Mouse (Mus musculus): ENCODE data around the gene Gm5458.
"Not testable (repeated sequence)": the region's sequence is repeated elsewhere in the genome, so short reads cannot be mapped to it uniquely, and the experiment has no call there.

The Gm5458 gene

GRCm38 (mm10) chr14:19602481-19602880 lies at the start of gene Gm5458:
Gm5458 (minus strand) TSS chr14:19602581.
- not testable (repeated sequence) for DNase-seq (ENCODE audit: low spot score)

DNA sequence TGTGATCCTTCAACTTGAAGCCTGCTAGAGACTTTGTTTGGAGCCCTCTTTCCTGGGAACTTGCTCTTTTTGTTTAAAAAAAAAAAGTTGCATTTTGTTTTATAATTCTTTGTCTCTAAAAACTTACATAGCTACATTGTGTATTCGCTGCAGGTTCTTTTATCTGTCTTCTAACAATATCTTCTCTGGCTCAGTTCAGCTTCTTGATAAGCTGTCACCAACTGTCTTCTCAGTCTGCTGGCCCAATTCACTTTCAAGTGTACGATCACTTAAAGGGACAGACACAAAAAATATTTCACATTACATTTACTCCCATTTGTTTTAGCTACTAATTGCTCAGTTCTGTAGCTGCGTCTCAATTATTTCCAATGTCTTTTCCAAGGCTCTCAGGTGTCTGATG lies 43.9 kb upstream of the Gm5458 start:
- no peak for DNase-seq (ENCODE audit: low spot score)

DNA sequence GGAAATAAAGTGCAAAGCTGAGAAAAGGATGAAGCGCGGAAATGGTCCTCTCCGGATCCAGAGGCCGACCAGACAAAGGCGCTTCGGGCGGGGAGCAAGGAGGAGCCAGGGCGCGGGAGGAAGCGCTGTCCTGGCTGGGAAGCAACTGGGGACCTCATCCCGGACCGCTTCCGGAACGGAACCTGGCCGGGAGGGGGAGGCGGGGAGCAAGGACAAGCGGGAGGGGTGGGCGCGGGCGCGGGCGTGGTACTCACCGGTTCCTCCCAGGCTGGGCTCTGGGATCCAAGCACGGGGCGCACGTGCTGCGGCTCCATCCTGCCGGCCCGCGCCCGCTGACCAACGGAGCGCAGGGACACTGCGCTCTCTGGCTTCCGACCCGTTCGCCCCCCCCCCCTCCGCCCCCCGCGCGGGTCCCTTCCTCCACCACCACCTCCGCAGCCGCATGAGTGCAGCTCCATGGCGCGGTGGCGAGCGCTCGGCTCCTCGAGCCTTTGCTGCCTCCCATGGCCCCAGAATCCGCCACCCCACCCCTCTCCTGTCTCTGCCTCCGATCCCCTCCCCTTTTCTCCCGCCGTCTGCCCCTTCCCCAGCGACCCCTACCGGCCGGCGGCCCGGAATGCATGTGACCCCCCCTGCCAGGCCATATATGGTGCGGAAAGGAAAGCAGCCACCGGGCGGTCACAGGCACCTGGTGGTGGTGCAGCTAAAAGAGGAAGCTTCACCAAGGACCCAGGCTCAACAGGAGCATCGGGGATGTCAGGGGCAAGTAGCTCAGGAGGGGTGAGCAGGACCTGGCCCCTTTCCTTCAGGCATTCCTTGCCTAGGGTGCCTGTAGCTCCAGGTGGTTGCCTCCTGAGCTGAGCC lies 17.3 kb downstream of the Gm5458 start, which contains the start of gene Gm2237:
Gm2237 (minus strand) TSS at position 332 of the 864 bp plus-strand sequence.
- DNase-seq (ENCODE audit: low spot score), result not testable (repeated sequence)

- not testable (repeated sequence) for DNase-seq (ENCODE audit: low spot score)
Observed at GRCm38 (mm10) chr14:19549863-19550262, 52.5 kb downstream of the Gm5458 start, which contains the start of gene Gm2244. Gm2244 (minus strand) TSS chr14:19549963.

Data from c-Kit-positive CD71-positive TER-119-positive erythroid progenitor cells, embryonic 14.5 days (primary cell).